Mouse (Mus musculus) intestine, embryonic 14.5 days (tissue): Measurements from ENCODE around the gene Mdga2. TPM values are rescaled to one million over a fixed set of nuclear protein-coding genes. Genes with fewer than 3 reads are reported as not detected.

ENCODE experiments used
- ATAC-seq: fragments of 200-750 bp; cut with Nextera tagmentation; replicated peaks from 2 replicates; pipeline ENCODE4 v1.8.0; 2017; ENCODE audit warnings: low read depth, moderate number of reproducible peaks, moderate TSS enrichment, moderate library complexity; ENCODE audit not compliant: low FRiP score, low TSS enrichment
- DNase-seq: peaks from one replicate; pipeline ENCODE4 v3.0.0-alpha.2; 2018; ENCODE audit warnings: low spot score
- H3K27ac ChIP-seq: fragments of 300-500 bp; sonication (generic); 2 replicates; pipeline ENCODE4 v1.5.1; 2014; ENCODE audit warnings: low read depth, mild to moderate bottlenecking, control low read depth
- H3K27me3 ChIP-seq: fragments of 300-500 bp; sonication (generic); replicated peaks from 2 replicates; pipeline ENCODE4 v1.6.1; 2014; ENCODE audit warnings: low read length, control low read depth; ENCODE audit not compliant: control insufficient read depth, insufficient read depth
- H3K36me3 ChIP-seq: fragments of 300-500 bp; sonication (generic); 2 replicates; pipeline ENCODE4 v1.6.1; 2014; ENCODE audit warnings: low read length, control low read depth; ENCODE audit not compliant: control insufficient read depth, insufficient read depth
- H3K4me1 ChIP-seq: fragments of 300-500 bp; sonication (generic); replicated peaks from 2 replicates; pipeline ENCODE4 v1.6.1; 2014; ENCODE audit warnings: low read length, control low read depth, mixed read lengths; ENCODE audit not compliant: control insufficient read depth, insufficient read depth
- H3K4me2 ChIP-seq: fragments of 300-500 bp; sonication (generic); 2 replicates; pipeline ENCODE4 v1.6.1; 2014; ENCODE audit warnings: low read length
- H3K4me3 ChIP-seq: fragments of 300-500 bp; sonication (generic); 2 replicates; pipeline ENCODE4 v1.5.1; 2014; ENCODE audit warnings: low read depth, low read length, control low read depth, mixed read lengths
- H3K9ac ChIP-seq: fragments of 300-500 bp; sonication (generic); 2 replicates; pipeline ENCODE4 v1.6.1; 2014; ENCODE audit warnings: mild to moderate bottlenecking, low read length
- H3K9me3 ChIP-seq: fragments of 300-500 bp; sonication (generic); 2 replicates; pipeline ENCODE4 v1.6.1; 2016; ENCODE audit warnings: low read length, control low read depth; ENCODE audit not compliant: control insufficient read depth
- WGBS: fragments of 180-500 bp; shearing (Covaris S2); extraction: QIAGEN DNeasy Blood & Tissue Kit; methylation state at CpG from one replicate; pipeline ENCODE4 v1.1.7; 2014; 5-methylcytosine and 5-hydroxymethylcytosine counted together
- polyA plus RNA-seq: library from polyadenylated mRNA; unstranded; fragments of >200 nt; fragmentation: Nextera tagmentation; extraction: Ambion mirVana; gene quantifications from 2 replicates; pipeline ENCODE4 v1.2.1, GENCODE M21; 2014

Gene Mdga2
- polyA plus RNA-seq, 1 experiment from 2014 or later: 0.91 TPM

DNA sequence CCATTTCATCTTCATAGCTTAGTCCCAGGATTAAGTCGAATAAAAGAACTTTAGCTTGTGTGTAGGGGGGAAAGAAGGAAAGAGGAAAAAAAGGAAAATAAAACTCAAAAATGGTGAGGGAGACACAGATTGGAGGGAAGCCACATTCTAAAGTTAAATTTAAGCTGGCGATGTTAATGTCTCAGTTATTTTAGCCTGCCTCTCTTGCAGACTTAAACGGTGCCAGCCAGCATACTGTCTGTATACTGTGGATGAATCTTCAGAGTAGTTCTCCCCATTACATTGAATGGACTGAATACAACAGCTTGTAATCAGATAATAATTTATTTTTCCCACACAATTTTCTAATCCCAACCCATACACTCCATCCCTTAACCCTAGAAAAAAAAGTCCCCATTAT lies 205.2 kb downstream of the Mdga2 start:
- Histone ChIP-seq H3K4me1 (no peaks in the 10 kb centered on the region), H3K4me3 (no peak overlapping the region), H3K27me3 (no peaks in the 10 kb centered on the region), H3K27ac (no peak overlapping the region), H3K9ac (no peak overlapping the region), H3K4me2 (no peak overlapping the region), H3K9me3 (no peaks in the 10 kb centered on the region), H3K36me3 (no peaks in the 10 kb centered on the region)
- WGBS: 89% methylated on average over 3 of the region's 3 CpGs
- DNase-seq (no peak), ATAC-seq (no peak)

DNA sequence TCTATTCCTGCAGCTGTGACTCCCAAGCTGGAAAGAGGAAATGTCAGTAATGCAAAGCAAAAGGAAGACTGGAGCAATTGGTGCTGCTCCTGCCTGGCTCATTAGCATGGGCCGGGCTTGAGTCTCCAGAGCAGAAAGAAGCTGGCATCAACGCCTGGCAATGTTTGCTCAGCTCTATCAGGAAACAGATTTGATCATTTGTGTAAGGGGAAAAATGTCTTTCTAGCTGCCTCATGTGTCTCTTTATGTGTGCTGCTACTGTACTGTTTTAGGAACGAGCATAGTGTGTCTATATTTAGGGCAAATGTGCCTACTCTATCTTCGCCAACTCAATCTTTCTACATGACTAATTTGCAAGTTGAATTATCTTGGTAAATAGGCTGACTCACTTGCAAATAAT lies 211.0 kb downstream of the Mdga2 start:
- no peak for DNase-seq
- H3K27me3 ChIP-seq: no peaks in the 10 kb centered on the region

GRCm38 (mm10) chr12:67010318-67010717 lies 212.0 kb downstream of the Mdga2 start:
- ATAC-seq (no peak), DNase-seq (no peak)
- no peaks in the 10 kb centered on the region for H3K27me3 ChIP-seq
- H3K27ac ChIP-seq: no peak overlapping the region
- H3K9ac ChIP-seq: no peak overlapping the region
- no peaks in the 10 kb centered on the region for H3K9me3 ChIP-seq
- WGBS: 90% methylated on average over 4 of the region's 4 CpGs
- H3K36me3 ChIP-seq: no peaks in the 10 kb centered on the region
- H3K4me1 ChIP-seq: no peaks in the 10 kb centered on the region
- no peak overlapping the region for H3K4me2 ChIP-seq
- no peak overlapping the region for H3K4me3 ChIP-seq

More for the DNA sequence above, 211.0 kb downstream of the Mdga2 start:
- Histone ChIP-seq H3K36me3 (no peaks in the 10 kb centered on the region), H3K4me1 (no peaks in the 10 kb centered on the region), H3K9ac (no peak overlapping the region), H3K9me3 (no peaks in the 10 kb centered on the region), H3K4me3 (no peak overlapping the region), H3K4me2 (no peak overlapping the region), H3K27ac (no peak overlapping the region)
- ATAC-seq: no peak
- 71% methylated on average over 4 of the region's 4 CpGs for WGBS

GRCm38 (mm10) chr12:67009191-67009590 lies 213.2 kb downstream of the Mdga2 start:
- H3K9me3 ChIP-seq: no peaks in the 10 kb centered on the region
- WGBS: 80% methylated on average over 3 of the region's 3 CpGs
- ATAC-seq (no peak), DNase-seq (no peak)
- H3K36me3 ChIP-seq: no peaks in the 10 kb centered on the region
- no peaks in the 10 kb centered on the region for H3K4me1 ChIP-seq
- H3K27me3 ChIP-seq: no peaks in the 10 kb centered on the region
- no peak overlapping the region for H3K9ac ChIP-seq
- H3K4me3 ChIP-seq: no peak overlapping the region
- no peak overlapping the region for H3K4me2 ChIP-seq
- H3K27ac ChIP-seq: no peak overlapping the region

- H3K9ac ChIP-seq: no peak overlapping the region
- DNase-seq (no peak), ATAC-seq (no peak)
- no peaks in the 10 kb centered on the region for H3K9me3 ChIP-seq
- no peaks in the 10 kb centered on the region for H3K27me3 ChIP-seq
- H3K4me1 ChIP-seq: no peaks in the 10 kb centered on the region
- no peaks in the 10 kb centered on the region for H3K36me3 ChIP-seq
- no peak overlapping the region for H3K4me2 ChIP-seq
- H3K27ac ChIP-seq: no peak overlapping the region
- WGBS: 70% methylated on average over 3 of the region's 3 CpGs
- no peak overlapping the region for H3K4me3 ChIP-seq
These were observed 268.2 kb downstream of the Mdga2 start for GRCm38 (mm10) chr12:66954129-66954528.

GRCm38 (mm10) chr12:66915741-66916140 lies 306.6 kb downstream of the Mdga2 start:
- Histone ChIP-seq H3K4me1 (no peaks in the 10 kb centered on the region), H3K4me2 (no peak overlapping the region), H3K4me3 (no peak overlapping the region), H3K9ac (no peak overlapping the region), H3K9me3 (no peaks in the 10 kb centered on the region), H3K27me3 (no peaks in the 10 kb centered on the region), H3K27ac (no peak overlapping the region), H3K36me3 (no peaks in the 10 kb centered on the region)
- WGBS: 90% methylated on average over 5 of the region's 5 CpGs
- ATAC-seq: no peak
- DNase-seq: no peak

- Histone ChIP-seq H3K27ac (no peak overlapping the region), H3K4me2 (no peak overlapping the region), H3K9me3 (no peaks in the 10 kb centered on the region), H3K27me3 (no peaks in the 10 kb centered on the region), H3K4me3 (no peak overlapping the region), H3K36me3 (no peaks in the 10 kb centered on the region), H3K4me1 (no peaks in the 10 kb centered on the region), H3K9ac (no peak overlapping the region)
- no peak for DNase-seq
- no peak for ATAC-seq
- 70% methylated on average over 4 of the region's 4 CpGs for WGBS
These were observed 323.0 kb downstream of the Mdga2 start for GRCm38 (mm10) chr12:66899366-66899765.

GRCm38 (mm10) chr12:66896790-66897189 lies 325.6 kb downstream of the Mdga2 start:
- DNase-seq (no peak), ATAC-seq (no peak)
- Histone ChIP-seq H3K27me3 (no peaks in the 10 kb centered on the region), H3K4me3 (no peak overlapping the region), H3K9ac (no peak overlapping the region), H3K4me1 (no peaks in the 10 kb centered on the region), H3K4me2 (no peak overlapping the region), H3K36me3 (no peaks in the 10 kb centered on the region), H3K9me3 (no peaks in the 10 kb centered on the region), H3K27ac (no peak overlapping the region)
- WGBS: 92% methylated on average over 3 of the region's 3 CpGs

DNA sequence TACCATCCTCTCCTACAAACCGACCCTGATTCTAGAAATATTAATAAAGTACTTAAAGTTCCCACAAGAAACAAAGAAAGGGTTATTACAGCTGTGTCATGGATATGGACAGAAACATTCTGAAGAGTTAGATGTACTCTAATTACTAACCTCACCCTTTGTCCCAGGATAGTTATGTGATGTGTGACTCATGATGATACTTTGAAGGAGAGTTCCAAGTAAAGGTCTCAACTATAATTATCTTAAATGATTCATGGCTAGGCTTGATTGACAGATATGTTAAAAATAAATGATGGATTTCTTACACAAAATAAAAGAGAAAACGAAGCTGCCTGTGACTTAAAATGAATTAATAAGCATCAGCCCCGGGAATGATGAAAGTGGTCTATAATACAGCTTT lies 332.1 kb downstream of the Mdga2 start:
- WGBS: 83% methylated on average over 3 of the region's 3 CpGs
- H3K36me3 ChIP-seq: no peaks in the 10 kb centered on the region
- H3K27me3 ChIP-seq: no peaks in the 10 kb centered on the region
- DNase-seq (no peak), ATAC-seq (no peak)
- H3K4me2 ChIP-seq: no peak overlapping the region
- no peak overlapping the region for H3K4me3 ChIP-seq
- H3K27ac ChIP-seq: no peak overlapping the region
- no peaks in the 10 kb centered on the region for H3K4me1 ChIP-seq
- no peaks in the 10 kb centered on the region for H3K9me3 ChIP-seq
- no peak overlapping the region for H3K9ac ChIP-seq
